Mouse (Mus musculus): Measurements from ENCODE around the gene Gm49368. TPM values are rescaled to one million over a fixed set of nuclear protein-coding genes. Genes with fewer than 3 reads are reported as not detected.
"Not testable (repeated sequence)": the region's sequence is repeated elsewhere in the genome, so short reads cannot be mapped to it uniquely, and the experiment has no call there.

The Gm49368 gene
- polyA plus RNA-seq, 1 experiment from 2014 or later = not detected

DNA sequence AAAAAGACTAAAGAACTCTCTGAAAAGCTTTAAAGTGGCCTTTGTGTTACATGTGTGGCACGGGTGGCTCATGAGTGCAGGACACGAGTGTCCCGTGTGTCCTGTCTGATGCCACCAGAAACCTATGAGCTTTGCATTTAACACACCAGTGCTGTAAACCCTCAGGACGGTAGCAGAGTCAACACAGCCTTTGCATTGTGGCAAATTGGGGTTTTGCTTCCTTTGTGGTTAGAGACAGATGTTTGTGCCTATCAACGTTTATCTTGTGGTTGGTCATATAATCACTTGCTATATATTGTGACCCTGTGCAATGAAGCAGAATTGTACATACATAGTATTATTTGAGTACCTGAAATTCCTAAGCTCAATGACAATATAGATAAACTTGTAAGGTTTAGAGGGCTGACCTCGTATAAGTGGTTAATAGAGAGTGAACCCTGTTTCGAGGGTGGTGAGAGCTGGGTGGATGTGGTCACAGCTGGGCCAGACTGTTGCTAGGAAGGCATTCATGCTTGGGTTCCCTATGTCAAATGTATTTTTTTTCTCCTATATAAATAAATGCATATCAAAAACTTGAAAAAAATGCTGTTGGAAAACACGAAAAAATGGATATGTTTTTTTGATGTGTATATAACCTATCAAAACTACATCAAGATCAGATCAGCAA lies 96.3 kb downstream of the Gm49368 start:
- H3K4me2 ChIP-seq; H3K27ac ChIP-seq (ENCODE audit: low read depth, low read length); H3K4me3 ChIP-seq (ENCODE audit: low read depth, low read length); H3K4me1 ChIP-seq (ENCODE audit: control insufficient read depth, insufficient read depth, low read length); H3K36me3 ChIP-seq (ENCODE audit: control insufficient read depth, insufficient read depth, low read length); ATAC-seq (replicated peaks; ENCODE audit: insufficient number of reproducible peaks, low FRiP score, low TSS enrichment); H3K9me3 ChIP-seq (replicated peaks; ENCODE audit: control insufficient read depth, low read length); H3K9ac ChIP-seq (ENCODE audit: low read depth, low read length); H3K27me3 ChIP-seq (ENCODE audit: control insufficient read depth, insufficient read depth, low read length): not testable (repeated sequence)
- 79% methylated on average over 7 of the region's 8 CpGs for WGBS (ENCODE audit: insufficient replicate concordance)

- no peak overlapping the region for H3K27ac ChIP-seq (ENCODE audit: low read depth, low read length)
- H3K9ac ChIP-seq (ENCODE audit: low read depth, low read length) = no peak overlapping the region
- no peaks in the 10 kb centered on the region for H3K27me3 ChIP-seq (ENCODE audit: control insufficient read depth, insufficient read depth, low read length)
- no peaks in the 10 kb centered on the region for H3K4me1 ChIP-seq (ENCODE audit: control insufficient read depth, insufficient read depth, low read length)
- H3K4me2 ChIP-seq = no peak overlapping the region
- H3K4me3 ChIP-seq (ENCODE audit: low read depth, low read length) = no peak overlapping the region
- H3K36me3 ChIP-seq (ENCODE audit: control insufficient read depth, insufficient read depth, low read length) = no peaks in the 10 kb centered on the region
- 85% methylated on average over 4 of the region's 4 CpGs for WGBS (ENCODE audit: insufficient replicate concordance)
- no peak for ATAC-seq (replicated peaks; ENCODE audit: insufficient number of reproducible peaks, low FRiP score, low TSS enrichment)
- H3K9me3 ChIP-seq (replicated peaks; ENCODE audit: control insufficient read depth, low read length) = no peaks in the 10 kb centered on the region
These were observed 101.5 kb downstream of the Gm49368 start for GRCm38 (mm10) chr7:128164001-128164400.

DNA sequence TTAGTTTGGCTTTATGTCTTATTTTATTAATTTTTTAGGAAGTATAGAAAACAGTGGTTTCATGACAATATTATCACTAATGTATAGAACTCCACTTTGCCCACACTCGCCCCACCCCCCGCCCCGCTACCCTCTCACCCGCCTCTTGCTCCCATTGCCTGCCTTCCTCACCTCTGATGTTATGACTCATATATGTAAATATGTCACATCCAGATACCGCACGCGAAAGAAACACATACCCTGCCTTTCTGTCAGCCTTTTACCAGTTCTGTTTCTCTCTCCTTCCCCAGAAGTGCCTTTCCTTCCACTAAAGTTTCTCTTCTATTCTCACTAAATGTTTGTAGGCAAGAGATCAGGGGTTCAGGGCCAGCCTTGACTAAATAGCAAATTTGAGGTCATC lies 103.9 kb downstream of the Gm49368 start:
- no peaks in the 10 kb centered on the region for H3K4me1 ChIP-seq (ENCODE audit: control insufficient read depth, insufficient read depth, low read length)
- WGBS (ENCODE audit: insufficient replicate concordance) = 80% methylated on average over 7 of the region's 7 CpGs
- H3K27me3 ChIP-seq (ENCODE audit: control insufficient read depth, insufficient read depth, low read length) = no peaks in the 10 kb centered on the region
- no peak overlapping the region for H3K4me3 ChIP-seq (ENCODE audit: low read depth, low read length)
- H3K9ac ChIP-seq (ENCODE audit: low read depth, low read length) = no peak overlapping the region
- ATAC-seq (replicated peaks; ENCODE audit: insufficient number of reproducible peaks, low FRiP score, low TSS enrichment) = no peak
- H3K36me3 ChIP-seq (ENCODE audit: control insufficient read depth, insufficient read depth, low read length) = no peaks in the 10 kb centered on the region
- H3K9me3 ChIP-seq (replicated peaks; ENCODE audit: control insufficient read depth, low read length) = no peaks in the 10 kb centered on the region
- H3K27ac ChIP-seq (ENCODE audit: low read depth, low read length) = no peak overlapping the region
- H3K4me2 ChIP-seq = no peak overlapping the region

- H3K27ac ChIP-seq (ENCODE audit: low read depth, low read length) = no peak overlapping the region
- no peaks in the 10 kb centered on the region for H3K4me1 ChIP-seq (ENCODE audit: control insufficient read depth, insufficient read depth, low read length)
- H3K36me3 ChIP-seq (ENCODE audit: control insufficient read depth, insufficient read depth, low read length) = no peaks in the 10 kb centered on the region
- no peak for ATAC-seq (replicated peaks; ENCODE audit: insufficient number of reproducible peaks, low FRiP score, low TSS enrichment)
- H3K9ac ChIP-seq (ENCODE audit: low read depth, low read length) = no peak overlapping the region
- H3K4me3 ChIP-seq (ENCODE audit: low read depth, low read length) = no peak overlapping the region
- no peak overlapping the region for H3K4me2 ChIP-seq
- 80% methylated on average over 3 of the region's 3 CpGs for WGBS (ENCODE audit: insufficient replicate concordance)
- H3K9me3 ChIP-seq (replicated peaks; ENCODE audit: control insufficient read depth, low read length) = no peaks in the 10 kb centered on the region
- no peaks in the 10 kb centered on the region for H3K27me3 ChIP-seq (ENCODE audit: control insufficient read depth, insufficient read depth, low read length)
These were observed 107.5 kb downstream of the Gm49368 start for GRCm38 (mm10) chr7:128169996-128170395.

Other genes starting within 250 kb of the Gm49368 start
- 20.5 and 22.8 TPM in 2 replicates for gene Stx4a, start 238.4 kb upstream of the Gm49368 start, polyA plus RNA-seq (2014; fragmentation: Nextera tagmentation; extraction: Ambion mirVana)
- 1.4 and 1.8 TPM in 2 replicates for gene Stx1b, start 238.1 kb upstream of the Gm49368 start, polyA plus RNA-seq (2014; fragmentation: Nextera tagmentation; extraction: Ambion mirVana)
- gene Zfp646, start 186.5 kb upstream of the Gm49368 start, polyA plus RNA-seq (2014; fragmentation: Nextera tagmentation; extraction: Ambion mirVana) = 10.1 and 12.0 TPM in 2 replicates
- 10.1 and 11.5 TPM in 2 replicates for gene Zfp668, start 185.9 kb upstream of the Gm49368 start, polyA plus RNA-seq (2014; fragmentation: Nextera tagmentation; extraction: Ambion mirVana)
- 0.90 and 2.0 TPM in 2 replicates for gene Prss53, start 171.7 kb upstream of the Gm49368 start, polyA plus RNA-seq (2014; fragmentation: Nextera tagmentation; extraction: Ambion mirVana)
- not detected in 2 replicates for gene Gm21974, start 167.2 kb upstream of the Gm49368 start, polyA plus RNA-seq (2014; fragmentation: Nextera tagmentation; extraction: Ambion mirVana)
- gene Vkorc1, start 167.1 kb upstream of the Gm49368 start, polyA plus RNA-seq (2014; fragmentation: Nextera tagmentation; extraction: Ambion mirVana) = 98.7 and 101 TPM in 2 replicates
- gene Bckdk, start 158.6 kb upstream of the Gm49368 start, polyA plus RNA-seq (2014; fragmentation: Nextera tagmentation; extraction: Ambion mirVana) = 166 and 174 TPM in 2 replicates
- 30.7 and 32.6 TPM in 2 replicates for gene Kat8, start 150.2 kb upstream of the Gm49368 start, polyA plus RNA-seq (2014; fragmentation: Nextera tagmentation; extraction: Ambion mirVana)
- 0.94 and 0.96 TPM in 2 replicates for gene Prss8, start 132.6 kb upstream of the Gm49368 start, polyA plus RNA-seq (2014; fragmentation: Nextera tagmentation; extraction: Ambion mirVana)
- 10.3 and 10.6 TPM in 2 replicates for gene Prss36, start 116.0 kb upstream of the Gm49368 start, polyA plus RNA-seq (2014; fragmentation: Nextera tagmentation; extraction: Ambion mirVana)
- gene Fus, start 95.2 kb upstream of the Gm49368 start, polyA plus RNA-seq (2014; fragmentation: Nextera tagmentation; extraction: Ambion mirVana) = 33.2 and 40.3 TPM in 2 replicates
- 35.6 and 37.8 TPM in 2 replicates for gene Pycard, start 68.8 kb upstream of the Gm49368 start, polyA plus RNA-seq (2014; fragmentation: Nextera tagmentation; extraction: Ambion mirVana)
- 0.30 and 0.69 TPM in 2 replicates for gene Trim72, start 58.7 kb upstream of the Gm49368 start, polyA plus RNA-seq (2014; fragmentation: Nextera tagmentation; extraction: Ambion mirVana)
- 0.29 and 0.34 TPM in 2 replicates for gene Itgam, start within 50 bp of the Gm49368 start, polyA plus RNA-seq (2014; fragmentation: Nextera tagmentation; extraction: Ambion mirVana)
- gene Itgax, start 66.9 kb downstream of the Gm49368 start, polyA plus RNA-seq (2014; fragmentation: Nextera tagmentation; extraction: Ambion mirVana) = 0.06 and 0.11 TPM in 2 replicates
- not detected in 2 replicates for gene Itgad, start 91.7 kb downstream of the Gm49368 start, polyA plus RNA-seq (2014; fragmentation: Nextera tagmentation; extraction: Ambion mirVana)
- gene Cox6a2, start 143.7 kb downstream of the Gm49368 start, polyA plus RNA-seq (2014; fragmentation: Nextera tagmentation; extraction: Ambion mirVana) = 543 and 571 TPM in 2 replicates
- 7.7 and 8.7 TPM in 2 replicates for gene Armc5, start 174.7 kb downstream of the Gm49368 start, polyA plus RNA-seq (2014; fragmentation: Nextera tagmentation; extraction: Ambion mirVana)
- gene 9130023H24Rik, start 175.3 kb downstream of the Gm49368 start, polyA plus RNA-seq (2014; fragmentation: Nextera tagmentation; extraction: Ambion mirVana) = 6.6 and 7.9 TPM in 2 replicates
- 168 and 172 TPM in 2 replicates for gene Tgfb1i1, start 184.1 kb downstream of the Gm49368 start, polyA plus RNA-seq (2014; fragmentation: Nextera tagmentation; extraction: Ambion mirVana)
- gene Slc5a2, start 203.0 kb downstream of the Gm49368 start, polyA plus RNA-seq (2014; fragmentation: Nextera tagmentation; extraction: Ambion mirVana) = 0.83 TPM in 1 of 2 replicates, not detected in the other
- 18.1 and 18.2 TPM in 2 replicates for gene BC017158, start 235.5 kb downstream of the Gm49368 start, polyA plus RNA-seq (2014; fragmentation: Nextera tagmentation; extraction: Ambion mirVana)

Data from heart, embryonic 11.5 days (tissue).